Mouse (Mus musculus) ES-E14 (cell line): Measurements from ENCODE around the gene Traf4. TPM values are rescaled to one million over a fixed set of nuclear protein-coding genes. Genes with fewer than 3 reads are reported as not detected.

Source experiments
- DNase-seq: peaks from one replicate; pipeline ENCODE4 v3.0.0-alpha.2; 2013; ENCODE audit warnings: low read depth, low spot score
- H3K27ac ChIP-seq: 2 replicates; pipeline ENCODE4 v1.5.1; 2012; ENCODE audit warnings: low read depth, mild to moderate bottlenecking, low read length, moderate library complexity, mixed read lengths; ENCODE audit not compliant: poor library complexity, insufficient read depth, severe bottlenecking
- H3K36me3 ChIP-seq: 2 replicates; pipeline ENCODE4 v1.6.1; 2012; ENCODE audit warnings: mild to moderate bottlenecking, low read length, moderate library complexity, mixed read lengths; ENCODE audit not compliant: control insufficient read depth, poor library complexity, insufficient read depth, severe bottlenecking
- H3K4me1 ChIP-seq, 2 experiments: fragments of 150-350 bp in 1 of 2; sonication (generic) in 1 of 2; 2 replicates each; pipeline ENCODE4 v1.6.1; 2012; ENCODE audit warnings: low read length in 2 of 2, mild to moderate bottlenecking in 1 of 2, mixed read lengths in 1 of 2; ENCODE audit not compliant: control insufficient read depth in 2 of 2, insufficient read depth in 2 of 2, poor library complexity in 1 of 2
- H3K4me3 ChIP-seq, 2 experiments: fragments of 150-350 bp in 1 of 2; sonication (generic) in 1 of 2; 2 replicates each; pipeline ENCODE4 v1.5.1; 2012; ENCODE audit warnings: low read length in 2 of 2, low read depth in 1 of 2, mild to moderate bottlenecking in 1 of 2, mixed read lengths in 1 of 2; ENCODE audit not compliant: insufficient read depth in 1 of 2, poor library complexity in 1 of 2, severe bottlenecking in 1 of 2
- H3K9ac ChIP-seq: 2 replicates; pipeline ENCODE4 v1.6.1; 2012; ENCODE audit warnings: low read depth, mild to moderate bottlenecking, low read length, mixed read lengths; ENCODE audit not compliant: poor library complexity, insufficient read depth, severe bottlenecking
- H3K9me3 ChIP-seq: fragments of 150-350 bp; sonication (generic); 2 replicates; pipeline ENCODE4 v1.6.1; 2012; ENCODE audit warnings: low read depth, mild to moderate bottlenecking, low read length; ENCODE audit not compliant: control insufficient read depth, insufficient read depth
- CHD2 ChIP-seq: IDR thresholded peaks from 2 replicates; pipeline ENCODE4 v1.6.1; 2014; ENCODE audit warnings: mild to moderate bottlenecking, low read depth, low read length, inconsistent platforms
- HCFC1 ChIP-seq: IDR thresholded peaks from 2 replicates; pipeline ENCODE4 v1.6.1; 2012; ENCODE audit warnings: low read length, inconsistent platforms, borderline replicate concordance; ENCODE audit not compliant: insufficient read depth
- MAFK ChIP-seq: IDR thresholded peaks from 2 replicates; pipeline ENCODE4 v1.6.1; 2014; ENCODE audit warnings: mild to moderate bottlenecking, low read depth, low read length, inconsistent platforms; ENCODE audit not compliant: insufficient read depth
- ZC3H11A ChIP-seq: IDR thresholded peaks from 2 replicates; pipeline ENCODE4 v1.6.1; 2012; ENCODE audit warnings: low read depth, mild to moderate bottlenecking, inconsistent platforms, low read length, borderline replicate concordance
- ZNF384 ChIP-seq: IDR thresholded peaks from 2 replicates; pipeline ENCODE4 v1.6.1; 2012; ENCODE audit warnings: low read depth, low read length, inconsistent platforms
- in situ Hi-C, 2 experiments: fragments of 600-800 bp; cut with MboI; formaldehyde crosslinking; loops; one replicate each; pipeline ENCODE4 v1.15.1; 2025; ENCODE audit warnings: low sequenced_read_pairs in 2 of 2, inconsistent platforms in 1 of 2; ENCODE audit not compliant: unreplicated experiment in 2 of 2
- total RNA-seq: library from RNA; depleted of rRNA; stranded (reverse); fragments of 300-350 nt; gene quantifications from 2 replicates; pipeline ENCODE4 v1.2.3, GENCODE M21; 2012

Gene Traf4
- total RNA-seq, 1 experiment: 78.2 TPM

DNA sequence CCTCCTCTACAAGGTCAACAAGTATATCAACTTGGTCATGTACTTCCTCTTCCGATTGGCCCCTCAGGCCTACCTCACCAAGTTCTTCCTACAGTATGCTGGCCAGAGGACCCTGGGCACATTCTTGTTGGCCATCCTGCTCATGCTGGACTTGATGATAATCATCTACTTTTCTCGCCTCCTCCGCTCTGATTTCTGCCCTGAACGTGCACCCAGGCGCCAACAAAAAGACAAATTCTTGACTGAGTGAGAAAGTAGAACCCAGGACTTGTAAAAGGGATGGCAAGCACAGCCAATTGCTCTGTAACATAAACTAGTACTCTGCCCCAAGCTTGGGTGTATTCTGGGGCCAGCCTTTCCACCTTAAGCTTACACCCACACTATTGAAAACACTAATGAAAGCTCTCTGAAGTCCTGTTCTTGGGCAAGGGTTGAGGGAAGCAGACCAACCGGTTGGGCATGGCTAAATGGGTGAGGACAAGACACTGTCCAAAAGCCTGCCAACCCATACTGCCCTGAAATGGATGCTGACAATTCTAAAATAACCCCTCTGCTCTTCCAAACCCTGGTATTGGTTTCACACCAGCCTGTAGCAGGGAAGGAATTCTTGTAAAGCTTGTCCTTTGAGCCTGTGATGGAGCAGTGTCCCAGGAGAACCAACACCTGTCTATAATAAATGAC lies 14.8 kb upstream of the Traf4 start:
- in situ Hi-C loops: no loop called here

DNA sequence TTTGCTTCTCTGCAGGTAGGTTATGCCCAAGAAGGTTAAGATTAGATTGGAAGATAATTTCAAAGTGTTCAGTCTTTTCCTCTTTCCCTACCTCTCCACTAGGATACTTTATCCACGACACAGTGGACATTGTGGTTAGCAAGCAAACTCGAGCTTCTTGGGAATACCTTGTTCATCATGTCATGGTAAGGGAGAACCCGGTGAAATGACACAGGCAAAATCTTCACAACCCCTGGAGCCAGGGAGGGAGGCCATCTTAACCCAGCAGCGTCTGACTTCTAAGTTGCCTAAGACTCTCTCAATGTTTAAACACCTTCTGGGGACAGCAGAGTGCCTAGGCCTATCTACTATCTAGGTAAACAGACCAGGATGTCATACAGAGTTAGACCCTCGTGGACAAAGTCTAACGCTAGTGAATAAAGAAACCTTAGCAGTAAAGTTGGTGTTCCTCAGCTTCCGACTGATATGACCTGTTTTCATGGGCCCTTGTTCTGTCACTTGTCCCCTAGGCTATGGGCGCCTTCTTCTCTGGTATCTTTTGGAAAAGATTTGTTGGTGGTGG lies 14.1 kb upstream of the Traf4 start:
- Histone ChIP-seq H3K4me3 (peak overlapping the region; percentile 88 to 90), H3K4me1 (no peaks in the 10 kb centered on the region; a peak in 1 of 4 replicates)

More for the DNA sequence above, 14.8 kb upstream of the Traf4 start:
- peaks cover 34% of the 10 kb centered on the region for H3K36me3 ChIP-seq
- peak overlapping the region in 1 of 2 experiments; percentile 88; a peak in 2 of 4 replicates for H3K4me3 ChIP-seq
- H3K4me1 ChIP-seq: no peaks in the 10 kb centered on the region; a peak in 1 of 4 replicates
- TF ChIP-seq CHD2 (no peak; the same call in 1 of the 2 replicates), MAFK (no peak), ZC3H11A (no peak), HCFC1 (no peak), ZNF384 (no peak)
- no peaks in the 10 kb centered on the region for H3K9me3 ChIP-seq
- no peak for DNase-seq
- H3K9ac ChIP-seq: peak overlapping the region; percentile 32; the same call in 1 of the 2 replicates
- H3K27ac ChIP-seq: peak overlapping the region; percentile 14; the same call in 1 of the 2 replicates

DNA sequence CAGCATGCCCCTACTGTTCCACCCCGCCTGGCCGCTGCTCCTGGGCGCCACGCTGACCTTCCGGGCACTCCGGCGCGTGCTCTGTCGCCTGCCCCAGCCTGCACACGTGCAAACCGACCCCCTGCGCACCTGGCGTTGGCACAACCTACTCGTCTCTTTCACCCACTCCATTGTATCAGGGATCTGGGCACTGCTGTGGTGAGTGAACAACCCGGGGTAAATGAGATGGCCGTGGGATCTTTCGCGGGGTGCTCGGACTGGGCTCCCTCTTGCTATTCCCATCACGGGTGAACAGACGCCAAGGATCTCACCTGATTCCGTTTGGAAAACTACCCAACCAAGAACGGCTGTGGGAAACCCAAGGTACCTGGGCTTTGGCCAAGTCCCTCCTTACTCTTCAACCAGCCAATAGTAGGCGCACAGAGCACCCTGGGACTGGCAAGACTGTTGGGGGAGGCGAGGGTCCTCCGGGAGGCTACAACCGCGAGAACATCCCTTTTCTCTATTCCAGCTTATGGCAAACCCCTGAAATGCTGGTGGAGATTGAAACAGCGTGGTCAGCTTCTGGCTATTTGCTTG lies 13.6 kb upstream of the Traf4 start:
- in situ Hi-C loops: no loop called here
- H3K4me3 ChIP-seq: peak overlapping the region; percentile 88 to 90
- no peaks in the 10 kb centered on the region for H3K9me3 ChIP-seq
- H3K9ac ChIP-seq: peak overlapping the region; percentile 99
- no peaks in the 10 kb centered on the region; a peak in 1 of 4 replicates for H3K4me1 ChIP-seq
- peaks cover 34% of the 10 kb centered on the region for H3K36me3 ChIP-seq
- DNase-seq: no peak
- H3K27ac ChIP-seq: peak overlapping the region; percentile 99
- TF ChIP-seq MAFK (no peak), HCFC1 (peak; percentile 48; the same call in 1 of the 2 replicates), ZC3H11A (no peak), CHD2 (peak; percentile 81), ZNF384 (no peak)

More for the DNA sequence above, 14.1 kb upstream of the Traf4 start:
- Histone ChIP-seq H3K9me3 (no peaks in the 10 kb centered on the region), H3K9ac (peak overlapping the region; percentile 99), H3K36me3 (peaks cover 34% of the 10 kb centered on the region), H3K27ac (peak overlapping the region; percentile 8; the same call in 1 of the 2 replicates)
- in situ Hi-C loops: no loop called here
- no peak for TF ChIP-seq ZC3H11A
- peak; percentile 7; the same call in 1 of the 2 replicates for TF ChIP-seq CHD2
- no peak for DNase-seq

DNA sequence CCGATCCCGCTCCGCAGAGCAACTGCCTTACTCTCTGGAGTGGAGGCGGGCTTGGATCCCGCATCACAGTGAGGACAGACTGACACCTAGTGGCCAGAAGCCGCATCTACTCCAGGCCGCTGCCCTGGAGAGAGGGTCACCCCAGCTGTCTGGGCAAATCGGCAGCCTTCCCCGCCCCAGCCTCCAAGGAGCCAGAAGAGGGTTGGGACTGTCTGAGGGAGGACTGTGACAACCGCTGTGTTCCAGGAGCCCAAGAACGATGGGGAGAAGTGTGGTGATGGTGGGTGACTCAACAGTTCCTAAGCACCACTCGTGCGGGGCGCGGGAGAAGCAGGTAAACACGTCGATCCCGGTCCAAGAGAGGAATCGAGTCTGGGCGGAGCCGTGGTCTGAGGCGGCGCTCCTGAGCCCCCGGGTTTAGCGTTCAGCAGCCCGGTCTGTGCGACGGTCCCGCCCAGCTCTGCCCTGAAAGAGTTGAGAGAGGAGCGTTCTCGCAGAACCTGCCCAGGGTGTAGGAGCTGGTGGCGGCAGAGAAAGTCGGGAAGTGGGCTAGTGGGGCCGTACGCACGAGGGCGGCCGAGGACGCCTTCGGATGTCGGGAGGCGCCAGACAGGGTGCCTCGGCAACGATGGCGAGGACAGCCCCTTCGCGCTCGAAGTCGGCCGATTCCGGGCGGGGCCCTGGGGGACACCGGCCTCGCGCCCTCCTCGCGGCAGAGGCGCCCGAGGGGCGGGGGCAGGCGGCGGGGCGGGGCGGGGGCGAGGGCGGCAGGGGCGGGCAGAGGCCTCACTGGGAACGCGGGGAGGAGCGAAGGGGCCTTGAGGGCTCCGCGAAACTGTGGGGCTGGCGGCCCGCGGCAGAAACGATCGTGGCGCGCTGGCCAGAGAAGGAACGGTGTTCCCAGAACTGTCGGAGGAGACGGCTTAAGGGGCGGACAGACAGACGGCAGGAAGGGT lies 12.8 kb upstream of the Traf4 start:
- TF ChIP-seq ZC3H11A: peak; percentile 50; the same call in 1 of the 2 replicates
- peak; percentile 62; the same call in 1 of the 2 replicates for TF ChIP-seq HCFC1
- no peak for TF ChIP-seq CHD2
- TF ChIP-seq ZNF384: 0 out of 2 replicates have a peak, but pooled peaks have one; percentile 23

More for the DNA sequence above, 12.8 kb upstream of the Traf4 start:
- peak overlapping the region; percentile 88 to 90 for H3K4me3 ChIP-seq
- no peaks in the 10 kb centered on the region for H3K9me3 ChIP-seq
- H3K9ac ChIP-seq: peak overlapping the region; percentile 99
- H3K36me3 ChIP-seq: peaks cover 34% of the 10 kb centered on the region
- H3K27ac ChIP-seq: peak overlapping the region; percentile 99
- in situ Hi-C loops: no loop called here
- peak; percentile 96 for DNase-seq
- H3K4me1 ChIP-seq: no peaks in the 10 kb centered on the region; a peak in 1 of 4 replicates
